Mouse (Mus musculus) forebrain, embryonic 16.5 days (tissue): Measurements from ENCODE around the gene As3mt. TPM values are rescaled to one million over a fixed set of nuclear protein-coding genes. Genes with fewer than 3 reads are reported as not detected.
A peak's percentile ranks its signal among the peaks of the same experiment; 100 is the strongest.
"Not testable (repeated sequence)": the region's sequence is repeated elsewhere in the genome, so short reads cannot be mapped to it uniquely, and the experiment has no call there.

ENCODE experiments used
- ATAC-seq: fragments of 200-750 bp; cut with Nextera tagmentation; 2 replicates; pipeline ENCODE4 v1.8.0; 2017; ENCODE audit warnings: mild to moderate bottlenecking, moderate library complexity
- H3K27ac ChIP-seq: fragments of 300-500 bp; sonication (generic); 2 replicates; pipeline ENCODE4 v1.5.1; 2014; ENCODE audit warnings: low read length, control low read depth
- H3K27me3 ChIP-seq: fragments of 300-500 bp; sonication (generic); replicated peaks from 2 replicates; pipeline ENCODE4 v1.6.1; 2014; ENCODE audit warnings: low read length; ENCODE audit not compliant: control insufficient read depth, insufficient read depth
- H3K36me3 ChIP-seq: fragments of 300-500 bp; sonication (generic); 2 replicates; pipeline ENCODE4 v1.6.1; 2014; ENCODE audit not compliant: control insufficient read depth, insufficient read depth
- H3K4me1 ChIP-seq: fragments of 300-500 bp; sonication (generic); replicated peaks from 2 replicates; pipeline ENCODE4 v1.6.1; 2014; ENCODE audit warnings: low read length; ENCODE audit not compliant: control insufficient read depth, insufficient read depth
- H3K4me2 ChIP-seq: fragments of 300-500 bp; sonication (generic); 2 replicates; pipeline ENCODE4 v1.6.1; 2014; ENCODE audit warnings: mild to moderate bottlenecking, low read length, control low read depth
- H3K4me3 ChIP-seq: fragments of 300-500 bp; sonication (generic); replicated peaks from 2 replicates; pipeline ENCODE4 v1.5.1; 2014; ENCODE audit warnings: mild to moderate bottlenecking, low read length, control low read depth
- H3K9ac ChIP-seq: fragments of 300-500 bp; sonication (generic); replicated peaks from 2 replicates; pipeline ENCODE4 v1.6.1; 2014; ENCODE audit warnings: low read depth, low read length, control low read depth
- H3K9me3 ChIP-seq: fragments of 300-500 bp; sonication (generic); 2 replicates; pipeline ENCODE4 v1.6.1; 2016; ENCODE audit warnings: low read length; ENCODE audit not compliant: control insufficient read depth
- WGBS: fragments of 180-500 bp; shearing (Covaris S2); extraction: QIAGEN DNeasy Blood & Tissue Kit; methylation state at CpG from one replicate; pipeline ENCODE4 v1.1.7; 2014; 5-methylcytosine and 5-hydroxymethylcytosine counted together
- polyA plus RNA-seq: library from polyadenylated mRNA; unstranded; fragments of >200 nt; fragmentation: Nextera tagmentation; extraction: Ambion mirVana; gene quantifications from 2 replicates; pipeline ENCODE4 v1.2.1, GENCODE M21; 2015

Gene As3mt
- polyA plus RNA-seq, 1 experiment from 2014 or later, result 18.5 TPM

DNA sequence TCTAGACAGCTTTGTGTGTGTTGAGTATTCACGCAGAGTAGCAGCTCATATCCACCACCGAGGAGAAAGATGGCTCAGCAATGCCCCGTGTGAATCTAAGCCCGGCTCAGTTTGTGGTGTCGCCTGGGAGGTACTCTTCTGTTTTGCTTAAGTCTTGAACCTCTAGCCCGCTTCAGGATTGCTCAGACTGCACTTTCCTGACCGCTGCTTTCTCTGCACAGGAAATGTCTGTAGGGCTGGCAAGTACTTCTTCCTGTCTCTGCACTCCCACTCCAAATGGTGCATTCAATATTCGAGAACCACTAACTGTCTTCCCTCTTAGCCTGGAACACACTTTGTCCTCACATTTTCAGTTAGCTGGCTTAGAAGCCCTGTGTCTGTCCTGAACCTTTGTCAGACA is 51.8 kb downstream of the As3mt start:
- Histone ChIP-seq H3K27me3 (peaks cover 16% of the 10 kb centered on the region), H3K36me3 (no peaks in the 10 kb centered on the region), H3K4me2 (no peak overlapping the region), H3K4me3 (no peak overlapping the region), H3K9ac (no peak overlapping the region), H3K9me3 (no peaks in the 10 kb centered on the region), H3K4me1 (peaks cover 18% of the 10 kb centered on the region), H3K27ac (no peak overlapping the region)
- ATAC-seq, result no peak
- WGBS, result 67% methylated on average over 8 of the region's 8 CpGs

- H3K4me1 ChIP-seq, result peaks cover 26% of the 10 kb centered on the region
- H3K36me3 ChIP-seq, H3K27ac ChIP-seq, ATAC-seq, H3K9ac ChIP-seq, H3K4me2 ChIP-seq, H3K9me3 ChIP-seq, H3K4me3 ChIP-seq: not testable (repeated sequence)
- H3K27me3 ChIP-seq, result peaks cover 16% of the 10 kb centered on the region
- 83% methylated on average over 10 of the region's 10 CpGs for WGBS
These were observed 52.7 kb downstream of the As3mt start for GRCm38 (mm10) chr19:46759909-46760308.

- 0 out of 2 replicates have a peak overlapping the region, but pooled peaks have one; percentile 34 for H3K9ac ChIP-seq
- 19% methylated on average over 29 of the region's 29 CpGs for WGBS
- H3K36me3 ChIP-seq, result no peaks in the 10 kb centered on the region
These were observed 53.3 kb downstream of the As3mt start for GRCm38 (mm10) chr19:46760375-46761160.

DNA sequence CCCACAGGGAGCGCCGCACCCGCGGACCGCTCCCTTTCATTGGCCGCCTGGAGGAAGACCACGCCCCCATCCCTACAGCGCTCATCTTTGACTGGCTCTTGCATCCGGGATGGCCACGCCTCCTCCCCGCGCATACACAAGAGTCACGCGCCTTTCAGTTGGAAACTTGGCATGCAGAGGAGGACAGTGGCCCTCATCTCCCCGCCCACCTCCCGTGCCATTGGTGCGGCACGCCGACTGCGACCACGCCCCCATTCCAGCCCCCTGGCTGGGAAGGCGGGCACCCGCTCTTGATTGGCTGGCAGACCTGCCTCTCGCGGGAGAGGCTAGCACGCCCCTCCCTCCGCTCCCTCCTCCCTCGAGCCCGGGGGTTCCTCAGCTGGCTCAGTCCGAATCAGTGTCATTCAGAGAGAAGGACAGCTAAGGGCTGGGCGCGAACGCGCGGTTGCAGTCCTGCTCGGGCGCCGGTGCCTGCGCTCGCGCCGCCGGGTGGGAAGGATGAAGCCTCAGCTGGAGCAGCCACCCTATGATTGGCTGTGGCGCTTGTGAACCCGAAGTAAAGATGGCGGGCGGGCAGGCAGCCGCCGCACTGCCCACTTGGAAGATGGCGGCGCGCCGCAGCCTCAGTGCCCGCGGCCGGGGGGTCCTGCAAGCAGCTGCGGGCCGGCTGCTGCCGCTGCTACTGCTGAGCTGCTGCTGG is 54.1 kb downstream of the As3mt start, which contains the start of gene Cnnm2:
TSS of gene Cnnm2 (plus strand) at position 350 of the 700 bp plus-strand sequence.
- peak within 1 kb of the TSS; percentile 99 for H3K4me2 ChIP-seq
- under 1% methylated on average over 59 of the region's 59 CpGs for WGBS
- H3K27me3 ChIP-seq, result peaks cover 16% of the 10 kb centered on the region
- H3K27ac ChIP-seq, result peak within 1 kb of the TSS; percentile 87
- peak; percentile 97 for ATAC-seq
- no peaks in the 10 kb centered on the region for H3K9me3 ChIP-seq
- H3K4me3 ChIP-seq, result peak within 1 kb of the TSS; percentile 81
- peak within 1 kb of the TSS; percentile 81 for H3K9ac ChIP-seq
- peaks cover 27% of the 10 kb centered on the region for H3K4me1 ChIP-seq
- H3K36me3 ChIP-seq, result no peaks in the 10 kb centered on the region

More at GRCm38 (mm10) chr19:46760375-46761160, 53.3 kb downstream of the As3mt start:
- peak; percentile 66 for ATAC-seq
- Histone ChIP-seq H3K4me3 (peak overlapping the region; percentile 81), H3K27me3 (peaks cover 16% of the 10 kb centered on the region), H3K4me1 (peaks cover 27% of the 10 kb centered on the region), H3K27ac (peak overlapping the region; percentile 59; the same call in 1 of the 2 replicates), H3K9me3 (no peaks in the 10 kb centered on the region), H3K4me2 (peak overlapping the region; percentile 99)

- H3K27me3 ChIP-seq, result peaks cover 16% of the 10 kb centered on the region
- no peaks in the 10 kb centered on the region for H3K36me3 ChIP-seq
- 0% methylated on average over 36 of the region's 36 CpGs for WGBS
- H3K4me1 ChIP-seq, result peaks cover 27% of the 10 kb centered on the region
- peak overlapping the region; percentile 81 for H3K9ac ChIP-seq
- H3K27ac ChIP-seq, result peak overlapping the region; percentile 87
- peak overlapping the region; percentile 88 for H3K4me2 ChIP-seq
- no peak for ATAC-seq
- H3K4me3 ChIP-seq, result peak overlapping the region; percentile 81
- H3K9me3 ChIP-seq, result no peaks in the 10 kb centered on the region
These were observed 54.7 kb downstream of the As3mt start for GRCm38 (mm10) chr19:46761971-46762290.

GRCm38 (mm10) chr19:46762291-46762991 is 55.2 kb downstream of the As3mt start:
- no peaks in the 10 kb centered on the region for H3K9me3 ChIP-seq
- peak overlapping the region; percentile 81 for H3K9ac ChIP-seq
- ATAC-seq, result no peak
- H3K27me3 ChIP-seq, result peaks cover 16% of the 10 kb centered on the region
- peak overlapping the region; percentile 88 for H3K4me2 ChIP-seq
- H3K4me3 ChIP-seq, result peak overlapping the region; percentile 81
- H3K36me3 ChIP-seq, result no peaks in the 10 kb centered on the region
- WGBS, result under 1% methylated on average over 49 of the region's 50 CpGs
- H3K4me1 ChIP-seq, result peaks cover 27% of the 10 kb centered on the region
- H3K27ac ChIP-seq, result no peak overlapping the region

DNA sequence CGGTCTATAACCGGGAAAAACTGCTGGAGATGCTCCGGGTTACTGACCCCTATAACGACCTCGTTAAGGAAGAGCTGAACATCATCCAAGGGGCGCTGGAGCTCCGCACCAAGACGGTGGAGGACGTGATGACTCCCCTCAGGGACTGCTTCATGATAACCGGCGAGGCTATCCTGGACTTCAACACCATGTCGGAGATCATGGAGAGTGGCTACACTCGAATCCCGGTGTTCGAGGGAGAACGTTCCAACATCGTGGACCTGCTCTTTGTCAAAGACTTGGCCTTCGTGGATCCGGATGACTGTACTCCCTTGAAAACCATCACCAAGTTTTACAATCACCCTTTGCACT is 55.7 kb downstream of the As3mt start:
- peaks cover 14% of the 10 kb centered on the region for H3K27me3 ChIP-seq
- no peaks in the 10 kb centered on the region for H3K36me3 ChIP-seq
- peak overlapping the region; percentile 81; the same call in 1 of the 2 replicates for H3K9ac ChIP-seq
- no peak for ATAC-seq
- H3K4me2 ChIP-seq, result peak overlapping the region; percentile 88
- peaks cover 27% of the 10 kb centered on the region for H3K4me1 ChIP-seq
- peak overlapping the region; percentile 81 for H3K4me3 ChIP-seq
- no peak overlapping the region for H3K27ac ChIP-seq
- no peaks in the 10 kb centered on the region for H3K9me3 ChIP-seq
- WGBS, result 1% methylated on average over 19 of the region's 19 CpGs

- Histone ChIP-seq H3K9ac (no peak overlapping the region), H3K4me1 (peaks cover 27% of the 10 kb centered on the region), H3K4me3 (peak overlapping the region; percentile 81), H3K4me2 (peak overlapping the region; percentile 88), H3K36me3 (no peaks in the 10 kb centered on the region), H3K27ac (no peak overlapping the region), H3K9me3 (no peaks in the 10 kb centered on the region), H3K27me3 (peaks cover 12% of the 10 kb centered on the region)
- 17% methylated on average over 7 of the region's 7 CpGs for WGBS
- ATAC-seq, result no peak
These were observed 56.1 kb downstream of the As3mt start for GRCm38 (mm10) chr19:46763356-46763755.
